Mouse (Mus musculus) adrenal gland, postnatal 10 days (tissue): ENCODE measurements around the gene Cd4. TPM values are rescaled to one million over a fixed set of nuclear protein-coding genes. Genes with fewer than 3 reads are reported as not detected.

Experiments used
- DNase-seq: peaks from one replicate; pipeline ENCODE4 v3.0.0; 2021; ENCODE audit warnings: mixed read lengths
- total RNA-seq, 2 experiments: library from RNA; stranded (reverse); gene quantifications; 2 replicates each; pipeline ENCODE4 v1.2.3; 2021

Cd4 gene
- total RNA-seq, 2 experiments from 2014 or later, result 3.8 to 4.0 TPM

DNA sequence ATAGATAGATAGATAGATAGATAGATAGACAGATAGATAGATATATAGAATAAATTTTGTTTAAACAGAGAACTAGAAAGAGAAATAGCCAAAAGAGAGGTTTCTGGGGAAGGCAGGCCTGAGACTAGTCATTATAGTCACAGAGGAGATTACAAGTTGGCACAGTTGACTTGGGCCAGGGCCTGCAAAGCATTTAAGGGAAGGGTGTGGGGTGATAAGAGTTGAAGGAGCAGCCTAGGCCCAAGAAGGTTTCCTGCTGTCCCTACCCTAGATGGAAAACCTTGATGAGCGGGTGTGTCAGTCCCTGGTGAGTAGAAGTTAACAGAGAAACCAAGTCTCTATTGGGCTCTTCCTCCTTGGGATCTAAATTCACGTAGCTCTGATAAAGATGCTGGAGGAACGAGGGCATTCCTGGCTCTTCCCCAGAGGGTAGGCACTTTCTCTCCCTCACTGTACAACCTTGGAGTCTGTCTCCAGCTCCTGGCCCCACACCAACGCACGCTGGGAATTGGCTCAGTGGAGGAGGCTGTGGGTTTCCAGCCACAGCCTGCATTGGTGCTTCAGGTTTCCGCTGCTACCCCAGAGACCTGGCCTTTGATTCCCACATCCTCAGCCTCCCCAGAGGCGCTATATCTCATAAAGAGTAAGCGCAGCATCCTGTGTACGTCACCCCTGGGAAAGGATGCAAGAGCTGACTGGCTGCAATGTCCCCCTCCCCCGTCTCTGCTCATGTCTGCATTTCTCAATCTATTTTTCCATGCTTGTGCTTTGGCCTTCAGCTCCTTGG lies 3.1 kb downstream of the Cd4 start:
- peak; percentile 28 for DNase-seq

DNA sequence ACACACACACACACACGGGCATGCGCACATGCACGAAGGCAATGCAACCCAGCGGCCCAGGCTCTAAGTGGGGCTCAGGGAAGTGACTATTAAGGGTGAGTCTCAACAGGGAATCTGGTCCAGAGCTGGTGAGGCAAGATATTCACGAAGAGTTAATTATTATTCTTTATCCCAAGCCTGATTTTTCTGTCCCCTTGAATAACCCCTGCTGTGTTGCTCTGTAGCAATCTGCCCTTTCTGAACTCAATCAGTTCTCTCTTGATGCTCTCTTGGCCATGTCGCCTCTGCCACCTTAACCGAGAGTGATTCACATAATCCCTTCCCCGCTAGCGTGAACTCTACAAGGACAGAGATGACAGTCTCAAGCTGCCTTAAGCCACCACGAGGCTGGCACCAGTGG lies 4.7 kb downstream of the Cd4 start:
- DNase-seq, result no peak

DNA sequence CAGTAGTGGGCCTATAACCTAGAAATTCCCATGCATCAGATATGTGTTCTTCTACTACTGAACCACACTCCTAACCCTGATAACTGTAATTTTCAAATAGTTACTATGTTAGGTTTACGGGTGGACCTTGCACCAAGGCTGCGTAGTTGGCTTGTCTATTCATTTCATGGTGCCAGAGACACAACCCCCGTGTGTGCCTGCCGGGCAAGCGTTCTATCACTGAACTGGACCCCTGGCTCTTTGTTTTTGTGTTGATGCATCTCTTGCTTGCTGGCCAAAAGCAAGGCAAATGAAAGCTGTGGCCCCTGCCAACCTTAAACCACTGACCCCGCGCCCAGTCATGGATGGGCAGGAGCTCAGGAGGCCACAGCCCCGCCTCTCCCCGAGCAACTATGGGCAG lies 6.2 kb downstream of the Cd4 start:
- no peak for DNase-seq

DNA sequence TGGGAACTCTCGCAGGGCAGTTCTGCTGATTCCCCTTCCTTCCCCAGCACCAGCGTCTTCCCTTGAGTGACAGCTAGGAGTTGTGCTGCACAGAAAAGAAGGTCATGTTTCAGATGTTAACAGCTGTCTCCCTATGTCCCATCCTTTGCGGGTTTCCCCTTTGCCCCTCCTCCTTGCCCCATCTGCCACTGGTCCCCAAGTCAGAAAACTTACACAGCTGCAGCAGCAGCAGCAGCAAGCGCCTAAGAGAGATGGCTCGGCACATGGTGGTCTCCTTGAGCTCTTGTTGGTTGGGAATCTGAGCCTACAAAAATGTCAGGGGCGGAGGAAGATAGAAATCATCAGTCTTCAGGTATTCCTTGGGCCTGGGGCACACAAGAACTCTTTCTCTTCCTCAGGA lies 8.6 kb downstream of the Cd4 start:
- no peak for DNase-seq

DNA sequence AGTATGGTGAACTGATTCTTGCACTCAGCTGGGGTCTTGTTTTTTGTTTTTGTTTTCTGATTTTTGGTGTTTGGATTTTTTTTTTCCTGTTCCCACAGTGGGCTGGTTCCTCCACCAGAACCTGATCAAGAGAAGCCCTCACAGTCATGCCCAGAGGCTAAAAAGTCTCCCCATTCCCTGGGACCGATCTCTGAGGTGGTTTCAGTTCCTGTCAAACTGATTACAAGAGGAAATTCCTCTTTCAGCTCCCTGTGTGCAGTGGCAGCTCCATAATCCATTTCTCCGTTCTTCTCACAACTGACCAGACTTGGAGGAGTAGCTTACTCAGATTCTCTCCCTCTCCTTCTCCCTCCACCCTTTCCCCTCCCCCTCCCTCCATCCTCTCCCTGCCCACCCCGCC lies 13.7 kb downstream of the Cd4 start:
- DNase-seq, result no peak

DNA sequence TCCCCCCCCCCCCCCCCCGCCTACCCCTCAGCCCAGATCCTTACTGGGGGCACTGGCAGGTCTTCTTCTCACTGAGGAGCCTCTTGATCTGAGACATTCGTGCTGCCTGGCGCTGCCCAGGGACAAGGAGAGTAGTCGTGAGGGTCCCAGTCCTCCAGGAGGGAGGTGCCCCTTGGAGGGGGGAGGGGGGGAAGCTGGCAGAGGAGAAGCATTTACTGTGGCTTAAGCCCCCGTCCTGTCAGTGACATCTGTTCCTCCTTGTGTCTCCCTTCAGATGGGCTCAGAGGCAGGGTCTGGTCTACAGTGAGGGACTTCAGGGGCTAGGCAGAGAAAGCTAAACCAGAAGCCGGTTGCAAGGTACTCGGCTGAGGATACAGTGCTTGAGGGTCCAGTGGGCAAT lies 21.5 kb downstream of the Cd4 start:
- DNase-seq, result no peak

DNA sequence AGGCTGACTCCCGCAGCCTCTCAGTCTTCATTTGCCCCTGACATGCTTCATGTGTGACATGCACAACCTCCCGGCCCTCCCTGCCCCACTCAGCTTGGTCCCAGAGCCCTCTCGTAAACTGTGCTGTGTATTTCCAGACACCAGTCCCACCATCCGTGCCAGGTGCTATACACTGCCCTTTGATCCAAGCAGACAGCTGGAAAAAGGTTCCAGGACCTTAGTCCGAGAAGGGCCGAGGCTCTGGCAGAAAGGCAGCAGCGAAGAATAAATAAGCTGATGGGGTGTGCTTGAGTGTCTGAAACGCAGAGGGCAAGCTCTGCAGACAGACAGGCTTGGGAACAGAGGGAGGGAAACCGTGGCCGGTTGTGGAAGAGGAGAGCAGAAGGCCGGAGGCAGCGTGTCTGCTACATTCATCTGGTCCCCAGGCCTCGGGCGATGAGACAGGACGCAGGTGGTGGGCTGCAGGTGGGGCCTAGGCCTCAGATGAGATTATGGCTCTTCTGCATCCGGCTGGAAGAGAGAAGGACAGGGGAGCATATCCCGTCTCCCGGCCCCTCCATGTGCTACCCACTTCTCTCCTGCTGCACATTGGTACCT lies 22.2 kb downstream of the Cd4 start:
- DNase-seq, result no peak

DNA sequence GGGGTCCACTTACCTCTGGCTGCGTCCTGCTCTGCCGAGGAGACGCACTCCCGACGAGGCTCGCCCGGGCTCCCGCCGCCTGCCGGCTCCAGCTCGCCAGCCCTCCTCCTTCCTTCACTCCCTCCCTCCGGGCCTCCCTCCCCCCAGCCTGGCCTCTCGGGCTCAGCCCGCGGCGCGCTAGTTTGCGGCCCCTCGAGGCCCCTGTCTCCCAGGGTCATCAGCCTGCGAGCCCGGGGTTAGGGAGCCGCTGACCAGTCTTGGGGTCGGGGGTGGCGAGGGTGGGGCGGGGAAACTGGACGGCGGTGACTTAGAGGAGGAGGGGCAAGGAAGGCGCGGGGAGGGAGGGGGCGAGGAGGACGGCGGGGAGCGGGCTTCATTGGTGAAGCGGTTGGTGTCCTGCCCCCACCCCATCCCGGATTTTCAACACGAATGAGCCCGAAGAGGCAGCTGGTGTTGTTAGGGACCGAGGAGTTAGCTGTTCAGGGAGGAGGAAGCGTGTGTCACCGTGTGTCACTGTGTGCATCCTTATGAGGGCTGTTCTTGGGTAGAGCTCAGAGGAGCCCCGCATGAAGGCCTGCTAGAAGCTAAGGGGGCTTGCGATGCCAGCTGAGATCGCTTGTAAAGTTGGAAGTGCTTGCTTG lies 24.2 kb downstream of the Cd4 start, which contains the start of gene Gpr162:
Gpr162 (minus strand) TSS at position 326 of the 641 bp plus-strand sequence.
- DNase-seq, result peak; percentile 80

DNA sequence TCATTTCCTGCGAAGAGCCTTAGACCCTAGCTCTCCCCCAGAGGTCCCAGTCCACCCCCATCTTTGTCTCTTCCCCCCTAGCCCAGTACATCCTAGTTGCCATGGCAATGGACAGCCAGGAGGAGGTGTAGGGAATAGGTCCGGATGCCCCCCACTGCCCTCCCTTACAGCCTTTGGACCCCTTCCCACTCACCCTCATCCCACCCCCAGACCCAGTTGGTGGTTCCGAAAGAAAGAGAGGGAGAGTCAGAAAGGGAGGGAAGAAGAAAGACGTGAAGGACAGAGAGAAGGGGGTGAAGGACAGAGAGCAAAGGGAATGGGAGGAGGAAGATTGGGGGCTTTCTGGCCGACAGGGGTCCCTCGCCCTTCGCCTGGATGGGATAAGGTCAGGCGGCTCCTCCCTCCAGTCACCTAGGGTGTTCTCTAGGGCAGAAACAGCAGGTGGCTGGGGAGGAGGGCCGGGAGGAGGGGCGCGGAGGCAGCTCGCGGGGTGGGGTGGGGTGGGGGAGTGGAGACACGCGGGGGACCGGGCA lies 24.8 kb downstream of the Cd4 start:
- DNase-seq, result no peak

DNA sequence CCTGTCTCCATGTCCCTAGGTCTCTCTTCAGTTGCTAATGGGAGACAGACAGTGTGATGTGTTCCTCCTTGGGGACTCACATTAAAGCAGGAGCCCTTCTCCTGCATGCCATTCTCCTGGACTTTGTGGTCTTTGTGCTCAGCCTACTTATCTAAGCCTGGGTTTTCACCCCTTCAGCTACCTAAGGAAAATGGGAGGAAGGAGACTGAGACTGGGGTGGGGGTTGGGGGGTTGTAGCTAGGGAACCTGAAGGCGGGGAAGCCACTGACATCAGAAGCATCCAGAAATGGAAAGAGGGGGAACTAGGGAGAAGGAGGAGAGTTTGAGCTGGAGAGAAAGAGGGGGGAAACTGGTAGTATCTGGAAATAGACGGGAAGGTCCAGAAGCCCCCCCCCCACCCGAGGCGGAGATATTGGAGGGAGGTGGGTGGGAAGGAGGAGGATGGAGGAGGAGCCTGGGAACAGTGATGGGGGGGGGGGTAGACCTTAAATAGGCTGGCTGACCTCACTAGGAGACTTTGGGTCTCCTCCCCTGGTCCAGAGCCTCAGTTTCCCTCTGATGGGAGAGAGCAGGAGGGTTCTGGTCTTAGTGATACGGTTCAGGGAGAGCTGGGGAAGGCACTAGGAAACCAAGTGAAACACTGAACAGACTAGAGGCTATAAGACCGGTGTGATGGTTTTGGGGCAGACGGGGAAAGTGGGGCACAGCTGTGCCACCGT lies 25.5 kb downstream of the Cd4 start:
- no peak for DNase-seq

DNA sequence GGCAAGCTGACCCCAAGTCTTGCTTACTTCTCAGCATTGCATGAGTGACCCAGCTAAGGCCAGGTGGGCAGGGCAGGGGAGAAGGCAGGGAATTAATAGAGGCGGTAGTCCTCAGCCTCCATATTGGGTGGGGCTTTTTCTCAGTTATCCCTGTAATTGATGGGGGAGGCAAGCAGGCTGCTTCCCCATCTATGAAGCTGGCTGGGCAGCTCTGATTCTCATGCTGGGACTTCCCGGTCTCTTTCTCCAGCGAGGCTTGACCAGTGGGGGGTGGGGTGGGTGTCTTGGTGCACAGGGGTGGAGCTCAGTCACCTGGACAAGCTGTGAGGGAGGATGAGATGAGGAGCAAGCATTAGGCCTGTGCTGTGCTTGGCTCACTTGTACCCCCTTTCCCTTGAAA lies 26.2 kb downstream of the Cd4 start:
- no peak for DNase-seq

DNA sequence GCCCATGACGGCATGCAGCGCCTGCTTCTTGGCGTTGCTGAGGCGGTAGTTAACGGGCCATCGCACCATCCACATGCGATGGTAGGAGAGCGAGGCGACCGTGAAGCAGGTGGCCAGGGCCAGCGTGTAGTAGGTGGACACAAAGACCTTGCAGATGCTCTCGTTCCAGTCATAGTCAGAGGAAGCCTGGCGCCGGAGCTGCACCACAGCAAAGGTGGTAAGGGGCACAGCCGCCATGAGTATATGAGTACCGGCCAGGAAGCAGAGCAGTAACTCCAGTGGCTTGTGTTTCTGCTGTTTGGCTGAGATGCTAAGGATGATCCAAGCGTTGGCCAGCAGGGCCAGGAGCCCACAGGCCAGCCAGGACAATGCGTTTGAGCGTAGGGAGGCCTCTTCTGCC lies 26.8 kb downstream of the Cd4 start:
- no peak for DNase-seq

DNA sequence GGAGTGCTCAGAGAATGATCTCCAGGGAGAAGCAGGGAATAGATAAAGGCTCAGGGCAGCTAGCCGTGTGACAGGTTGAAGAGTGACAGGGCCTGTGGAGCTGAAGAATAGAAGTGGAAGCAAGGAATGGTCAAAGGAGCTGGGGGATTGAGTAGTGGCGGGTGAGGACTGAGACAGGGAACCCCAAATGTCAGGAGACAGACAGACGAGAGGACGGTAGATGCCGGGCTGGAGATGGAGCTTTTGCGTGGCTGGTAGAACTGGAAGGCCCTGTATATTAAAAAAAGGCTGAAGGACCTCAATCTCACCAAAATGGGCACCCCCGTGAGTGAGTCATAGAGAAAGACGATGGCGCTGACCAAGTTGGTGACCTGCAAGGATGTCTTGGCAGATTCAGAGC lies 27.5 kb downstream of the Cd4 start:
- no peak for DNase-seq

DNA sequence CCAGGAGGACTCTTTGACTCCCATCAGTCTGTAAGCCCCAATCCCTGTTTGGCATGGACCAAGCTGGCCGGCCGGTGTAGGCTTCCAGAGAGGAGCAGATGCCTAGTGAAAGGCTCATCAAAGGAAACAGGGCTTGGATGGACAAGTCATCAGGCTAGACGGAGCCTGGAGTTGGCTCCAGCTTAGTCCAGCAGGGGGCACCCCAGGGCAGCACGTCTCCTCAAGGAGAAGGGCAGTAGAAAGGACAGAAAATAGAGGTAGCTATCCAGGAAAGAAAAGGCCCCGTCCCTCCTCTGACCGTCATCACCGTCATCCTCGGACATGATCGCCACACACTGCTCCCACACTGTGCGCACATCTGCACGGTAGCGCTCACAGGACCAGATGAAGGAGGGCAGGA lies 28.3 kb downstream of the Cd4 start:
- DNase-seq, result peak; percentile 95

DNA sequence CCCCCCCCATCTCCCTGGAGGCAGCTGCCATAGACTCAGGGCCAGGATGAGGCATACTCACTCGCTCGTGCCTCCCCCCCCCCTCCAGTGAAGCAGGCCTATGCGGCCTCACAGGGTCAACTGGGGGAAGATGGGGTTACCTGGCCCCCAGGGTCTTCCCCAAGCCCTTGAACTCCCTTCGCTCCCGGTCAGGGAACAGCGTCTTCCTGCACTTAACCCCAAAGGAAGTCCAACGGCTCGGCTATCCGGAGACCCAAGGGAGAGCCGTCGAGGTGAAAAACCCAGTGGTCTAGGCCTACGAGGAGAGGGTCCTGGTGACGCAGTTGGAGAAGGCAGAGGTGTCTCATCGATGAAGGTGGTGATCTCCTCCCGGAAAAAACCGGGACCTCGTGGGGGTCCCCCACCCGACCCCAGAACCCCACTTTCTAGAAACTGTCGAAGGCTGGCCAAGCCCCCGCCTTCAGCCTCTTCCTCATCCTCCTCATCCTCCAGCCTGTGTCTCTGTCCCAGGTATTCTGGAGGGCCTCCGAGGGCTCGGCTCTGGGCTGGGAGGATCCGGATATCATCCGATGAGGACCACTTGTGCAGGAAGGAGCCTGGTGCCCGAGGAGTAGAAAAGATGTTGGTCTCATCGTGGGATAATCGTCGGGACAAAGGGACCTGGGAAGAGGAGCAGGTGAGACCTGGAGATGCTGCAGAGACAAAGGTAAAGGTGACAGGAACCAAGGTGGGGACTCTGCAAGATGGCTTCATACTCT lies 29.3 kb downstream of the Cd4 start:
- DNase-seq, result no peak

DNA sequence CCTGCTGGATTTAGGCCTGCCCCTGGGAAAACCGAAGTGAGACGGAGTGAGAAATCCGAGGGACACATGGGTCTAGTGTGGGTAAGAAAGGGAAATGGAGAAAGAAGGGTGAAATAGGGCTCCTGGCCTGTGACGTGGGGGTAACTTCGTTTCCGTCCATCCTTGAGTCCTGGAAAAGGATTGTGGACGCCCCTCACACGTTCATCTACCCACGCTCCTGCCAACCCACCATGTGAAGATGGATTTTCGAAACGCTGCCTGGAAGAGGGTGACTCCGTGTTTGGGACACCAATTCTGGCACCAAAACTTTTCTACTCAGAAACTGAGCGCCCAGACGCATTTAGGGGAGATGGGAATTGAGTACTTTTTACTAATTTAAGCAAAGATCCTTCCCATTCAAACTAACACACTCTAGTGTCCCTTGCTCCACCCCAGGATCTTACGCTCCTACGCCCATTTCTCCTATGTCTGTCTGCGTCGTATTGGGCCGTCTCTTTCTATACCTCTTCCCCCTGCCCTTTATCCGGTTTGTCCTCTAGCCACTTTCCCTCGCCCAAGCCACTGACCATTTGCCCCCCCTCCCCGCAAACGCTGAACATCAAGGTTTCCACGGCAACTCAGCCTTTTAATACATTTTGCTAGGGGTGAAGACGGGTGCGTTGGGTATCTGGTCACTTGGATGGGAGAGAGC lies 30.0 kb downstream of the Cd4 start:
- no peak for DNase-seq

DNA sequence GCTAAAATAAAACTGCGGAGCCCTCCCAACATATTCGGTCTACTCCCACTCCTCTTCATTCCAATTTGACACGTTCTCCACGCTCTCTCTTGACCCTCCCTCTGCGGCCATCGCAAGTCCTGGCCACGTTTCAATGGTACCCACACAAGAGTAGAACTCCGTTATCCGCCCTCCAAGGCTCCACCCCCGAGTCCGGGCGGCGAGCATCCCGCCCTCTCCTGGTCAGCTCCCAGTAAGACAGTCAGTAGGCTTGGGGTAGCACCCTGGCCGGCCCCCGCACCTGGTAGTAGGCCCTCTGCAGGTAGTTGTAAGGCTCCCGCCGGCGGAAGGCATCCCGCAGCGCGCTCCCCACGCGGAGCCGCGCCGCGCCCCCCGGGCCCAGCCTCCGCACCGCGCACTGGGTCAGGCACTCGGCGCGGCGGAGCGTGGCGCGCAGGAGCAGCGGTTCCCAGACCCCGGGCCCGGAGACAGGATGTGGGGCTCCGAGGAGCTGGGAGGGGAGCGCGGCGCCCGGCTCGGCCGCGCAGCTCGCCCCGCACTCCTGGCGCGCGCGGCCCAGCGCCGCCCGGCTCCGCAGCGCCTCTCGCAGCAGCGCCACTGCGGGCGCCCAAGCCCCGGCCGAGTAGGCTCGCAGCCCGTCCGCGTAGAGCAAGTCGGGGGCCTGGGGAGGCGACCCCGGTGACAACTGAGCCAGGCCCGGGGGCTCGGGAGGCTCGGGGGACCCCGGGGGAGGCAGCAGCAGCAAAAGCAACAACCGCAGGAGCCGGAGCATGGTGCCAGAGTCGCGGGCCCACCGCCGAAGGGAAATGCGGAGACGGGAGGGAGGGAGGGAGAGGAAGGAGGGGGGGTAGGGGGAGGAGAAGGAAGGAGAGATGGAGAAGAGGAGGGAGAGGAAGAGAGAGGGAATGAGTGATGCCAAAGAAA lies 30.8 kb downstream of the Cd4 start, which contains the start of gene P3h3:
P3h3 (minus strand) TSS at position 837 of the 924 bp plus-strand sequence.
- DNase-seq, result peak; percentile 87

DNA sequence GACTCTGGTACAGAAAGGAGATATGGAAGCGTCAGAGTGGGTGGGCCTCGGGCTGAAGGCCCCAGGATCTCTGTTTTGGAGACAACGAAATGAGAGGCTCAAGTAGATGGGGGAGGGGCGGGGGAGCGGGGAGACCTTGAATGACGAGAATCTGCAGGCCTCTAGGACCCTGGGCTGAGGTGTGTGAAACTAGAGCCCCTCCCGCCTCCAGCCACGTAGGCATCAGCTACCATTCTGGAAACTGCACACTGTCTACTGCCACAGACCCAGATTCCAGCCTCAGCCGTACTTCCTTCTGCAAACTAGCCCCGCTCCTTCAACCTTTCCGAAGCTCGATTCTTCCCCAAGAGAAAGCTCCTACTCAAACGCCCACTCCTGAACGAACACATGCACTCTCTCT lies 31.7 kb downstream of the Cd4 start:
- DNase-seq, result no peak

DNA sequence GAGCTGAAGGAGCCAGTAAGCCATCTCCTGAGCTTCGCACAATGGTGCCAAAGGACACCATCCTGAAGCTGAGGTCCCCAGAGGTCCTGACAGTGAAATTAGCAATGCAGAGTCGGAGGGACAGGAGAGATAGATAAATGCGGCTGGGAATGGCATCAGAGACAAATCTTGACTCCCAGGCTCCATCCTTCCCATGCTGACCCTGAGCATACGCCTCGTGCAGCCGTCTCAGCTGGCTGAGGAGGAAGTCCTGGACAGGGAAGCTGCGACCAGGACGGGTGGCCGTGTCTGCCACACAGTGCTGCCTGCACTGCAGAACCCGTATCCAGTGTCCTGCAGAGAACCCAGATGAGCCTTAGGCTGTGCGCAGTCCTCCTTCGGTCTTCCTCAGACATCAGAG lies 33.4 kb downstream of the Cd4 start:
- DNase-seq, result no peak

DNA sequence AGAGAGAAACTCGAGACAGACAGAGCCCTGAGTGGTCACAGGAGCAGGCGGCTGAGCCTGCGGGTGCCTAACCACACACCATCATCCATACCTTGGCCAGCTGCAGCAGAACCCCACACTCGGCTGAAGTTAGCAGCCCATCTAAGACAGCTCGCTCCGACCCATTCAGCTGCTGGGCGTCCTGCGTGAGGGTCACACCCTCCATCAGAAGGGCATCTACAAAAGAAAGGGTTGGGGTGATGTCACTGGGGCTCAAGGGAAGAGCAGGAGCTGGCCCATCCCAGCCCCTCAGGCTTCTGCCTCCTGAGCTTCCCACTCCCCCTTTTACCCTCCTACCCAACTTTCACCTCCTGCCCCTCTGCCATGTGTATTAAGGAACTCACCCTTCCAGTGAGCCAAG lies 37.5 kb downstream of the Cd4 start:
- no peak for DNase-seq
